Mouse (Mus musculus): ENCODE data around the gene Tmem210. TPM values are rescaled to one million over a fixed set of nuclear protein-coding genes. Genes with fewer than 3 reads are reported as not detected.

The Tmem210 gene
- not detected in 2 replicates for polyA plus RNA-seq (2016; fragmentation: Nextera tagmentation; extraction: Ambion mirVana)

DNA sequence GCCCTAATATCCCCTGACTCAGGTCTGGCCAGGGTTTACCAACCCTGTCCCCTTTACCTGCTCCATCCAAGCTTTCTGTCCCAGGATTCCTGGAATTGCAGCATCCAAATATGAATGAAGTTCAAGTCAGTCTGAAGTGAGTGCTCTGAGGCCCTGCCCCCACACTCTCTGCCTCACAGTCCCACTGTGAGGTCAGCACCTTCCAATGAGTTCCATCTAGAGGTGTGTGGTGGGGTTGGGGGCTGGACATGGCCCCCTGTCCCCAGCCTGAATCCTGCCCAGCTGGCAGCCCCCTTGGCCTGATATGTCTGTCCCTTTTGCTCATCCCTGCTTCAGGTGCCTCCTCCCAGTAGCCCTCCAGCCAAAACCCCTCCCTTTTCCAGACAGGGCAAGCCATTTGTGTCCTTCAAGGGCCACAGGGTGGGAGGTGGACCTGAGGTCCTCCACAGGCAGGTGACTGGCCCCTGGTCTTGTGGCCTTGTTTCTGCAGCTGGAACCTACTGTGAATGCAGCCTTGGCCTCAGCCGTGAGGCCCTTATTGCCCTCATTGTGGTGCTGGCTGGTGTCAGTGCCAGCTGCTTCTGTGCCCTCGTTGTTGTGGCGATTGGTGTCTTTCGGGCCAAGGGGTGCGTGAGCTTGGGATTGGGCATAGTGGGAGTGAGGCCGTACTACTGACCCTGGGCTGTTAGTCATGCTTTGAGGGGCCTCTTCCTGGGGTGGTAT is at the start of gene Tmem210:
Gene Tmem210, plus strand, starts transcription at position 219 of the 723 bp plus-strand sequence.
- no peak within 1 kb of the TSS for H3K4me2 ChIP-seq (replicated peaks)
- H3K4me1 ChIP-seq, result peaks cover 23% of the 10 kb centered on the region
- peaks cover 31% of the 10 kb centered on the region for H3K36me3 ChIP-seq
- no peak within 1 kb of the TSS for H3K9ac ChIP-seq
- H3K9me3 ChIP-seq, result no peaks in the 10 kb centered on the region
- WGBS, result 74% methylated on average over 6 of the region's 6 CpGs
- H3K27me3 ChIP-seq (replicated peaks), result peaks cover 56% of the 10 kb centered on the region
- no peak within 1 kb of the TSS for H3K4me3 ChIP-seq
- no peak within 1 kb of the TSS for H3K27ac ChIP-seq
- no peak for ATAC-seq (ENCODE audit: low FRiP score, low read depth)

DNA sequence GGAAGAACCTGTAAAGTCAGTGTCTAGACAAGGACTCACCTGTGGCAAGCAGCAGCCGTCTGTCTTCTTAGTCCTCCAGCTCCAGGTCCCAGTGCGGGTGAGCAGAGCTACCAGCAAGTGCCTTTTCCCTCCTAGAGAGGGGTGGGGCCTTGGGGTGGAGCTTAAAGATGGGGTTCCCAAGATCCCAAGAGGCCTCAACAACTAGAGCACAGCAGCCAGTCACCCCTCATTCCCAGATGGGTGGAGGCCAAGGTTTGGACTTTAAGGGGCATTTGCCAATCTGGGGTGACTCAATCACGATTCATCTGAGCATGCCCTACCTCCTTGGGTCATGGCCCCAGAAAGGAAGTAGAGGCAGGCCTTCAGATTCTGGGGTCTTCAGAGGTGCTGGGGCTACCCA is 48.2 kb upstream of the Tmem210 start:
- ATAC-seq (ENCODE audit: low FRiP score, low read depth), result no peak

GRCm38 (mm10) chr2:25240310-25240709 is 47.6 kb upstream of the Tmem210 start:
- 48% methylated on average over 8 of the region's 8 CpGs for WGBS

More for the DNA sequence above, 48.2 kb upstream of the Tmem210 start:
- no peak overlapping the region for H3K4me3 ChIP-seq
- H3K9ac ChIP-seq, result no peak overlapping the region
- 89% methylated on average over 3 of the region's 3 CpGs for WGBS
- no peaks in the 10 kb centered on the region for H3K9me3 ChIP-seq
- H3K4me2 ChIP-seq (replicated peaks), result no peak overlapping the region
- H3K27ac ChIP-seq, result no peak overlapping the region
- no peaks in the 10 kb centered on the region for H3K36me3 ChIP-seq
- peaks cover 21% of the 10 kb centered on the region for H3K4me1 ChIP-seq
- H3K27me3 ChIP-seq (replicated peaks), result peaks cover 17% of the 10 kb centered on the region

DNA sequence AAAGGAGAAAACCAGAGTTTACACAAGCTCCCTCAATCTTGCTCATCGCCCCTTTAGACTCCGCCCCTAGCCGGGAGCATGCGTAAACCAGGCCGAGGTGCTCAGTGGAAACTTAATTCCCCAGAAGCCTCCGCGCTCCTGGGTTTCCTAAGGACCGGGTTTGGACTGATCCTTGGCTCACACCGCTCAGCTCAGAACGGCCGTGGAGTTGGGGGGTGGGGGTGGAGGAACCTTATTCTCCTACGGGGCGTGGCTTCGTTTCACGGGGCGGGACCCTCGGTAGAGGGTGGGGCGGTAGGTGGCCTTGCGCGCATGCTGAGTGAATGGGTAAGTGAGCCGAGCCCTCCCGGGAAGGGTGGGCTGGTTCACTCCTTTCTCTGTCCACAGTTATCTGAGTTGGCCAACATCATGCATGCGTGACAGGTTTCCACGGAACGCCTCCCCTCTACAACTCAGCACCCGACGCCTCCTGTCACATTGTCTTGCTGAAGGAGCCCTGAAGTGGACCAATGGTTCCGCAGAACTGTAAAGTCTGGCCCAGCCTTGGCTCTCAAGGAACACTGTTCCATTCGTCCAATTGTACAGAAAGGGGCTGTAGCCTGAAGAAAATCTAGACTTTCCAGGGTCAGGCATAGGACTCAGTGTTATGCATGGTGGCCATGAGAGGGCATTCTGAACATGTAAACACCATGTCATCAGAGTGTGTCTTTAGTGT is 47.1 kb upstream of the Tmem210 start:
- H3K9ac ChIP-seq, result peak overlapping the region; percentile 5; the same call in 1 of the 2 replicates
- H3K36me3 ChIP-seq, result peaks cover 11% of the 10 kb centered on the region
- peak overlapping the region; percentile 60 for H3K4me3 ChIP-seq
- 2% methylated on average over 29 of the region's 29 CpGs for WGBS
- H3K27ac ChIP-seq, result no peak overlapping the region
- peaks cover 17% of the 10 kb centered on the region for H3K27me3 ChIP-seq (replicated peaks)
- peaks cover 21% of the 10 kb centered on the region for H3K4me1 ChIP-seq
- H3K4me2 ChIP-seq (replicated peaks), result peak overlapping the region; percentile 94
- ATAC-seq (ENCODE audit: low FRiP score, low read depth), result peak; percentile 69
- no peaks in the 10 kb centered on the region for H3K9me3 ChIP-seq

More at GRCm38 (mm10) chr2:25240310-25240709, 47.6 kb upstream of the Tmem210 start:
- Histone ChIP-seq H3K9ac (no peak overlapping the region), H3K9me3 (no peaks in the 10 kb centered on the region), H3K4me1 (peaks cover 21% of the 10 kb centered on the region), H3K4me3 (no peak overlapping the region), H3K27ac (no peak overlapping the region), H3K4me2 (replicated peaks) (peak overlapping the region; percentile 94), H3K27me3 (replicated peaks) (peaks cover 17% of the 10 kb centered on the region), H3K36me3 (peaks cover 5% of the 10 kb centered on the region)
- ATAC-seq (ENCODE audit: low FRiP score, low read depth), result no peak

- peaks cover 21% of the 10 kb centered on the region for H3K4me1 ChIP-seq
- ATAC-seq (ENCODE audit: low FRiP score, low read depth), result peak; percentile 26
- peaks cover 17% of the 10 kb centered on the region for H3K27me3 ChIP-seq (replicated peaks)
- peaks cover 16% of the 10 kb centered on the region for H3K36me3 ChIP-seq
- H3K9me3 ChIP-seq, result no peaks in the 10 kb centered on the region
- WGBS, result 23% methylated on average over 6 of the region's 6 CpGs
- H3K9ac ChIP-seq, result peak overlapping the region; percentile 82; the same call in 1 of the 2 replicates
- no peak overlapping the region for H3K27ac ChIP-seq
- peak overlapping the region; percentile 94 for H3K4me2 ChIP-seq (replicated peaks)
- H3K4me3 ChIP-seq, result peak overlapping the region; percentile 60
Measured at GRCm38 (mm10) chr2:25241438-25241775, 46.5 kb upstream of the Tmem210 start.

- H3K9ac ChIP-seq, result peak within 1 kb of the TSS; percentile 82
- ATAC-seq (ENCODE audit: low FRiP score, low read depth), result peak; percentile 39
- peaks cover 21% of the 10 kb centered on the region for H3K4me1 ChIP-seq
- peaks cover 22% of the 10 kb centered on the region for H3K36me3 ChIP-seq
- H3K9me3 ChIP-seq, result no peaks in the 10 kb centered on the region
- H3K4me2 ChIP-seq (replicated peaks), result peak within 1 kb of the TSS; percentile 94
- under 1% methylated on average over 54 of the region's 59 CpGs for WGBS
- peak within 1 kb of the TSS; percentile 60 for H3K4me3 ChIP-seq
- no peak within 1 kb of the TSS for H3K27ac ChIP-seq
- H3K27me3 ChIP-seq (replicated peaks), result peaks cover 17% of the 10 kb centered on the region
Measured at GRCm38 (mm10) chr2:25242101-25242506, 45.8 kb upstream of the Tmem210 start, which contains the start of the genes Rnf208 and Cysrt1. Gene Rnf208 (plus strand): TSS chr2:25242255. Gene Cysrt1 (minus strand): TSS chr2:25242452.

DNA sequence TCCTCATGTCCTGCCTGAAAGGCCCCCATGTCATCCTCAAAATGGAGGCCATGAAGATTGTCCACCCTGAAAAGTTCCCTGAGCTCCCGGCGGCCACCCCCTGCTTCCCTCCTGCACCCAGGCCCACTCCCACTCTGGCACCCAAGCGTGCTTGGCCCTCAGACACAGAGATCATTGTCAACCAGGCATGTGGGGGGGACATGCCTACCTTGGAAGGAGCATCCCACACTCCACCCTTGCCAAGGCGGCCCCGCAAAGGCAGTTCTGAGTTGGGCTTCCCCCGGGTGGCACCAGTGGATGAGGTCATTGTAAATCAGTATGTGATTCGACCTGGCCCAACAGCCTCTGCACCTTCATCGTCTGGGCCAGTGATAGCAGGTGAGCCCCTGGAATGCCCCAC is 44.6 kb upstream of the Tmem210 start:
- H3K4me3 ChIP-seq, result no peak overlapping the region; the same call in 1 of the 2 replicates
- peaks cover 21% of the 10 kb centered on the region for H3K4me1 ChIP-seq
- H3K9me3 ChIP-seq, result no peaks in the 10 kb centered on the region
- 78% methylated on average over 8 of the region's 8 CpGs for WGBS
- H3K4me2 ChIP-seq (replicated peaks), result peak overlapping the region; percentile 94
- H3K27me3 ChIP-seq (replicated peaks), result peaks cover 17% of the 10 kb centered on the region
- ATAC-seq (ENCODE audit: low FRiP score, low read depth), result no peak
- peak overlapping the region; percentile 82; the same call in 1 of the 2 replicates for H3K9ac ChIP-seq
- no peak overlapping the region for H3K27ac ChIP-seq
- peaks cover 33% of the 10 kb centered on the region for H3K36me3 ChIP-seq

DNA sequence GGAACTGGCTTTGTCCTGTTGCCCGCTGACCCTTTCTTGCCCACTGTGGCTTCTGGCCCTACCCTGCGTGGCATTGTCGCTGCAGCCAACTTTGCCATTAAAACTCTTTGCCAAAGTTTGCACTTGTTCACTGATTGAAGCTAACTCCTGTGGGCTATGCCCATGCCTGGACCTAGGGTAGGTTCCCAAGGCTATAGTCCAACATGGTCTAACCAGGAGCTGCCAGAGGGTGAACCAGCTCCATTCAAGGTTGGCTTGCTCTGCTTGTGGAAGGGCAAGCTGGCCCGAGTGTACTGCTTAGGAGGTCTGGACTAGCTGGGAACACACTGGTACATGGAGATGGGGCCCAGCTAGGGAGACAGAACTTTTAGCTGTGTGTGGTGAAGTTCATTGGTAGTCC is 43.8 kb upstream of the Tmem210 start:
- Histone ChIP-seq H3K27ac (no peak overlapping the region), H3K4me1 (peaks cover 21% of the 10 kb centered on the region), H3K9ac (no peak overlapping the region), H3K9me3 (no peaks in the 10 kb centered on the region), H3K27me3 (replicated peaks) (peaks cover 17% of the 10 kb centered on the region), H3K4me3 (no peak overlapping the region), H3K4me2 (replicated peaks) (0 out of 2 replicates have a peak overlapping the region, but pooled peaks have one; percentile 94), H3K36me3 (peaks cover 40% of the 10 kb centered on the region)
- ATAC-seq (ENCODE audit: low FRiP score, low read depth), result no peak
- 88% methylated on average over 4 of the region's 4 CpGs for WGBS

DNA sequence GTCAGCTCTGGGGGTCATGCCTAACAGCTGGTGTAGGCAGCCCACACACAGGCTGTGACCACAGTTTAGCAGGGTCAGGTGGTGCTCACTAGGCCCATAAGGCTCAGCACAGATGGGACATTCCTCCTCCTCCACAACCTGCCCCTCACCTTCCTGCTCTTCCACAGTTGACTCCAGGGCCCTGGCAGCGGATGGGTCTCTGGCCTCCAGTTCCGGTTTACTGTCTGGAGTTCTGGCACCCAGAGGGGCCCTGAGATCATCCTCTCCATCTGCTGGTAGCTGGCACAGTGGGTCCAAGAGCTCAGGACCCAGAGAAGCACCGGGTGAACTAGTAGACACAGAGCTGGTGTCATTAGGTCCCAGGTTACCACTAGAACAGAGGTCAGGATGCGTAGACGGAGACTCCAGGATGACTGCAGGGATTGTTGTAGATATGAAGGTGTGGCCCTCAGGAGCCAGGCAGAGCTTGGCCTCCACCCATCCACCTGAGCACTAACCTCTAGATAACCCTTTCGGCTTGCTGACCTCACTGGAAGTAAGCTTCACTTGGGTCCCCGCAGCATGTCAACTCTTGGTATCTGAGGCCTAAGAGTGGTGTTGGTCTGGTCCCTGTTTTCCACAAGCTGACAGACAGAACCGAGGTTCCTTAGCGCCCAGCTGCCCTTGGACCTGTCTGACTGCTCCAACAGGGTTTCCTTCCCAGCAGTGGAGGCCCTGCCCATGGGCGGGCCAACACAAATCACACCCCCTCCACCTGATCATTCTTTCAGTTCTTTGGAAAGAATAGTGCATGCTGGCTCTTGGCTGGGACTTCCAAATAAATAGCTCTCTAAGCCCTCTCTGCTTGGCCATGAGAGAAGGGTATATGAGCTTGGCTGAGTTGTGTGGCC is 41.5 kb upstream of the Tmem210 start, which contains the start of gene AL732309.1:
Gene AL732309.1, minus strand, starts transcription at position 681 of the 890 bp plus-strand sequence.
- Histone ChIP-seq H3K9ac (0 out of 2 replicates have a peak within 1 kb of the TSS, but pooled peaks have one; percentile 8), H3K9me3 (no peaks in the 10 kb centered on the region), H3K4me3 (no peak within 1 kb of the TSS), H3K27me3 (replicated peaks) (peaks cover 16% of the 10 kb centered on the region), H3K36me3 (peaks cover 63% of the 10 kb centered on the region), H3K27ac (no peak within 1 kb of the TSS), H3K4me1 (peaks cover 16% of the 10 kb centered on the region), H3K4me2 (replicated peaks) (no peak within 1 kb of the TSS)
- no peak for ATAC-seq (ENCODE audit: low FRiP score, low read depth)
- 91% methylated on average over 10 of the region's 10 CpGs for WGBS

DNA sequence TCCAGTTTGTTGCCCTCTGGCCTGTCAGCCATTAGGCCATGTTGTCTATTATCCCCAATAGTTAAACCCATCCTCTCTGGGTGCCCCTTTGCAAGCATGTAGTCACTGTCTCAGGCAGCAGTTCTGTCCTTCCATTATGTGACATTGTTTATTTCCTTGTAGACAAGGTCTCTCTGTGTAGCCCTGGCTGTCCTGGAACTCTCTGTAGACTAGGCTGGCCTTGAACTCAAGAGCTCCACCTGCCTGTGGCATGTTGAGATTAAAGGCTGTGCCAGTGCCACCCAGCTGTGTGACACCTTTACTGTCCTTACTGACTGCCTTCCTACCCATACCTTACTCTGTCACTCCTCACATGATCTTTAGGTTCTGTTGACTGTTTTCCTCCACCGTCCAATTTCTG is 35.6 kb upstream of the Tmem210 start:
- Histone ChIP-seq H3K27ac (no peak overlapping the region), H3K27me3 (replicated peaks) (no peaks in the 10 kb centered on the region), H3K4me1 (peaks cover 21% of the 10 kb centered on the region), H3K4me2 (replicated peaks) (no peak overlapping the region), H3K4me3 (no peak overlapping the region), H3K9me3 (no peaks in the 10 kb centered on the region), H3K36me3 (peaks cover 54% of the 10 kb centered on the region), H3K9ac (no peak overlapping the region)
- 97% methylated on average over 1 of the region's 1 CpGs for WGBS
- ATAC-seq (ENCODE audit: low FRiP score, low read depth), result no peak

GRCm38 (mm10) chr2:25255284-25255779 is 32.6 kb upstream of the Tmem210 start, which contains the start of gene Tmem203:
Gene Tmem203 (plus strand): TSS chr2:25255439.
- Histone ChIP-seq H3K9me3 (no peaks in the 10 kb centered on the region), H3K9ac (peak within 1 kb of the TSS; percentile 87), H3K27ac (peak within 1 kb of the TSS; percentile 50; the same call in 1 of the 2 replicates), H3K4me1 (peaks cover 21% of the 10 kb centered on the region), H3K27me3 (replicated peaks) (no peaks in the 10 kb centered on the region), H3K4me2 (replicated peaks) (peak within 1 kb of the TSS; percentile 96), H3K4me3 (peak within 1 kb of the TSS; percentile 99), H3K36me3 (peaks cover 26% of the 10 kb centered on the region)
- peak; percentile 81 for ATAC-seq (ENCODE audit: low FRiP score, low read depth)
- under 1% methylated on average over 39 of the region's 39 CpGs for WGBS

Data from neural tube, embryonic 12.5 days (tissue).